Mouse (Mus musculus): ENCODE results near the gene Eid3. TPM values are rescaled to one million over a fixed set of nuclear protein-coding genes. Genes with fewer than 3 reads are reported as not detected.

The Eid3 gene
- polyA plus RNA-seq, 1 experiment from 2014 or later, result 0.81 TPM

- WGBS, result 65% methylated on average over 4 of the region's 4 CpGs
- Histone ChIP-seq H3K27ac (ENCODE audit: low read depth, low read length) (no peak overlapping the region), H3K9me3 (ENCODE audit: control insufficient read depth, low read length) (no peaks in the 10 kb centered on the region), H3K4me2 (replicated peaks; ENCODE audit: low read depth, low read length) (no peak overlapping the region), H3K4me3 (ENCODE audit: low read length) (no peak overlapping the region), H3K9ac (ENCODE audit: low read depth, low read length) (no peak overlapping the region), H3K27me3 (ENCODE audit: control insufficient read depth, insufficient read depth, low read length) (no peaks in the 10 kb centered on the region), H3K36me3 (ENCODE audit: control insufficient read depth, insufficient read depth, low read length) (no peaks in the 10 kb centered on the region), H3K4me1 (ENCODE audit: control insufficient read depth, insufficient read depth, low read length) (no peaks in the 10 kb centered on the region)
- no peak for ATAC-seq (ENCODE audit: low FRiP score, low TSS enrichment)
Measured at GRCm38 (mm10) chr10:82913238-82913637, 46.8 kb downstream of the Eid3 start.

GRCm38 (mm10) chr10:82913772-82914171, 47.3 kb downstream of the Eid3 start:
- Histone ChIP-seq H3K4me3 (ENCODE audit: low read length) (no peak overlapping the region), H3K9ac (ENCODE audit: low read depth, low read length) (no peak overlapping the region), H3K27me3 (ENCODE audit: control insufficient read depth, insufficient read depth, low read length) (no peaks in the 10 kb centered on the region), H3K9me3 (ENCODE audit: control insufficient read depth, low read length) (no peaks in the 10 kb centered on the region), H3K27ac (ENCODE audit: low read depth, low read length) (no peak overlapping the region), H3K4me1 (ENCODE audit: control insufficient read depth, insufficient read depth, low read length) (no peaks in the 10 kb centered on the region), H3K36me3 (ENCODE audit: control insufficient read depth, insufficient read depth, low read length) (no peaks in the 10 kb centered on the region), H3K4me2 (replicated peaks; ENCODE audit: low read depth, low read length) (no peak overlapping the region)
- no peak for ATAC-seq (ENCODE audit: low FRiP score, low TSS enrichment)
- WGBS, result 85% methylated on average over 6 of the region's 6 CpGs

Other genes starting within 250 kb of the Eid3 start
- 56.2 and 67.2 TPM in 2 replicates for gene 1190007I07Rik, start 243.4 kb upstream of the Eid3 start, polyA plus RNA-seq (2014; fragmentation: Nextera tagmentation; extraction: Ambion mirVana)
- gene Tdg, start 236.8 kb upstream of the Eid3 start, polyA plus RNA-seq (2014; fragmentation: Nextera tagmentation; extraction: Ambion mirVana), result 99.4 and 186 TPM in 2 replicates
- gene Glt8d2, start 176.0 kb upstream of the Eid3 start, polyA plus RNA-seq (2014; fragmentation: Nextera tagmentation; extraction: Ambion mirVana), result 3.0 and 4.0 TPM in 2 replicates
- gene Hcfc2, start 170.5 kb upstream of the Eid3 start, polyA plus RNA-seq (2014; fragmentation: Nextera tagmentation; extraction: Ambion mirVana), result 25.5 and 27.3 TPM in 2 replicates
- 54.7 and 55.0 TPM in 2 replicates for gene Nfyb, start 102.5 kb upstream of the Eid3 start, polyA plus RNA-seq (2014; fragmentation: Nextera tagmentation; extraction: Ambion mirVana)
- gene Txnrd1, start 32.7 kb upstream of the Eid3 start, polyA plus RNA-seq (2014; fragmentation: Nextera tagmentation; extraction: Ambion mirVana), result 72.4 and 136 TPM in 2 replicates
- 4.5 and 5.4 TPM in 2 replicates for gene Chst11, start 118.9 kb downstream of the Eid3 start, polyA plus RNA-seq (2014; fragmentation: Nextera tagmentation; extraction: Ambion mirVana)